Mouse (Mus musculus): ENCODE results near the gene Hsd11b1.
"Not testable (repeated sequence)": the region's sequence is repeated elsewhere in the genome, so short reads cannot be mapped to it uniquely, and the experiment has no call there.

Hsd11b1 gene

GRCm38 (mm10) chr1:193278414-193279045 lies 14.7 kb upstream of the Hsd11b1 start:
- peak; percentile 41 to 63 for DNase-seq

DNA sequence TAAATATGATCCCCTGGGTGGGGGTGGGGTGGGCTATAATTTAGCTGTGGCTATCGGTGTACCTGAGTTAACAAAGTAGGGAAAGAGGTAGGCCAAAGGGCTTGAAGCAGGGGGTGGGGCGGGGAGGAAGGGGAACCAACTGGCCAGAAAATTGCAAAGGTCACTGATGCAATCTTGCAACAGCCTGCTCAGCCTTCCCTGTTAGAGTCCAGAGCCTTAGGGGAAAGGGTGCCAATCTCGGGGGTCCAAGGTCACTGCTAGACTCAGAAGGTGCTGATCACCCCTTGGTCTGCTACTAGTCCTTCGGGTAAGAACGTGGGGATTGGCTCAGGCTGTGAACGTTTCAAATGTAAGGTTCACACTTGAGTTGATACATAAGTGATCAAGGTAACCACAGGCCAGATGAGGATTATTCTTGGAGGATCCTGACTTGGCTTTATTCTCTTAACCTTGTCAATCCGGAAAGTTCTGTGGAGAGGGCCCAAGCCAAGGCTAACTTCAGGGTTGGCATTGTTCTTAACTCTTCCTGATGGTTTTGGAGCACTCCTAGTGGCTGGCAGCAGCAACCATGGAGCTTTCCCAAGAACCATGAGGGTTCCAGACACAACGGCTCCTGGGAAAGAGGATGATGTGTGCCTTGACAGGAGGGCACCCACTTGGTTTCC lies 10.7 kb upstream of the Hsd11b1 start:
- peak; percentile 57 to 70 for DNase-seq

- DNase-seq, result peak; percentile 75 to 87
Measured at GRCm38 (mm10) chr1:193272916-193273601, 9.2 kb upstream of the Hsd11b1 start, which contains the start of gene G0s2. TSS of gene G0s2 (minus strand) at chr1:193273217.

- peak in 1 of 2 experiments; percentile 33 for DNase-seq
Measured at GRCm38 (mm10) chr1:193272137-193272915, 8.5 kb upstream of the Hsd11b1 start.

DNA sequence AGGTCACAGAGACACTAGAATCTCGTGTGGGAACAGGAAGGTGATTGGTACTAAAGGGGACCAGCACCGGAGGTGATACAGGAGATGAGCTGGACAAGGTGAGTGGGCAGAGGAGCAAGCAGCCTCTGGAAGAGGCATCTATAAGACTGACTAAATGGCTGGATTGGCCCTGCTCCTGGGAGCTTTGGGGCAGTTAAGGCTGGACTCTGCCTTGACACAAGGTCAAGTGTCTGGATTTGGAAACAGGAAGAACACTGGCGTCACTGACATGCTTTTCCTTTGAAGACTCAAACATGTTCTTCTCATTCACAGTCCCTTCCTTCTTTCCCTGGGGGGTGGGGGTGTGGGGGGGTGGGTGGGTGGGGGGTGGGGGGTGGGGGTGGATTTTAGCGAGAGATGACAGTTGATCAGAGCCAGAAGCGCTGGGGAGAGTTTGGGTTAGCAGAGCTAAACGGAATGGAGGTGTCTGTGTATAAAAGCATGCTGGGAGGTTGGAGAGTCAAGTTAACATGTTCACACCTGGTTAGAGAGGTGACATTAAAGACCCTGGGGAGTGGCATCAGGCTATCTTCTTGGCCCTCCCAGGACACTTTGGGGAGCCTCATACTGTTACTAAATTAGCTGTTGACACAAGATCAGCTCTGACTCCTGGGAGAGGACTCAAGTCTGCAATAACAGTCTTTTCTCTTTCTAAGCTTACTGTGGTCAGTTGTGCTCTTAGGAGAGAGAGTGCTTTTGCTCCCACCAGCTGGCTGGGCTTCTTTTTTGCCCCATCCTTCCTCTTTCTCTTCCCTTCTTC lies 7.3 kb upstream of the Hsd11b1 start:
- DNase-seq, result peak; percentile 21 to 35

- DNase-seq, result no peak
Measured at GRCm38 (mm10) chr1:193265734-193266133, 1.9 kb upstream of the Hsd11b1 start.

GRCm38 (mm10) chr1:193263026-193263907 lies 608 bp downstream of the Hsd11b1 start:
- peak in 1 of 2 experiments; percentile 22 for DNase-seq

- peak; percentile 46 to 79 for DNase-seq
Measured at GRCm38 (mm10) chr1:193261897-193262548, 1.9 kb downstream of the Hsd11b1 start.

- DNase-seq, result no peak
Measured at GRCm38 (mm10) chr1:193259559-193259958, 4.3 kb downstream of the Hsd11b1 start.

DNA sequence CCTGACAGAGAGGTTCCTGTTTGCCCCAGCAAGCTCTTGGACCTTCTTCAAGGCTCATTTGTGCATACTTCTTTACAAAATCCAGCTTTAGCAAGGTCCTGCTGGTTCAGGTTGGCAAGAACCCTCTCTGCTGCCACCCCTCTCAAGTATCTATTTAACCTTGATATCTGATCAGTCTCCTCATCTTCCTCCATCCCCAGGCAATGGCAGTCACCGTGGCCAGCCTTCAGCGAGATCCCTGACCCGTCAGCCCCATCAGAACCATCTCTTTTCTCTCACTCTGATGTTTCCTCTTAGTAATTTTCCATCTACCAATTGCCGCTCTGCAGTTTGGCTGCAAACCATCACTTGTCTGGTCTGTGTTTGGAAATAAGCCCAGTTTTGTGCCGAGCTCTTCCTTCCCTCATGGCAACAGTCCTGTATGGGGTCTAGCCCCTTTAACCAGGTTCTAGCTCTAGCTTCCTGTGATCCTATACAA lies 7.2 kb downstream of the Hsd11b1 start:
- no peak for DNase-seq

GRCm38 (mm10) chr1:193256289-193256577 lies 7.6 kb downstream of the Hsd11b1 start:
- no peak for DNase-seq

GRCm38 (mm10) chr1:193255488-193256288 lies 8.2 kb downstream of the Hsd11b1 start:
- peak; percentile 59 to 84 for DNase-seq

DNA sequence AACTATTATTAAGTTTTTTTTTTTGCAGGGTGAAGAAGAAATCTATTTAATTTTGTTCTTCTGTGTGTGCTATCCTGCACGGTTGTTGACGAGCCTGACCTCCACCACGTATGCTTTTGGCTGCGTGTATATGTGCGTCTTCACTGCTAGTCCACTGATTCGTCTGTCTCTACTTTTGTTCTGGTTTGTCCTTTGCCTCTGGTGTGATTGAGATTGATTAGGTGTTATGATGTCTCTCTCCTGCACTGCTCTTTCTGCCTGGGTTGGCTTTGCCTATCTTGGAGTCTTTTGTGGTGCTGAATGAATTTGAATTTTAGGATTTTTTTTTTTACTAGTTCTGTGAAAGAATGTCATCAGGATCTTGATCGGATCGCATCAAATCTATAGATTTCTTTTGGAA lies 8.8 kb downstream of the Hsd11b1 start:
- DNase-seq, result no peak

DNA sequence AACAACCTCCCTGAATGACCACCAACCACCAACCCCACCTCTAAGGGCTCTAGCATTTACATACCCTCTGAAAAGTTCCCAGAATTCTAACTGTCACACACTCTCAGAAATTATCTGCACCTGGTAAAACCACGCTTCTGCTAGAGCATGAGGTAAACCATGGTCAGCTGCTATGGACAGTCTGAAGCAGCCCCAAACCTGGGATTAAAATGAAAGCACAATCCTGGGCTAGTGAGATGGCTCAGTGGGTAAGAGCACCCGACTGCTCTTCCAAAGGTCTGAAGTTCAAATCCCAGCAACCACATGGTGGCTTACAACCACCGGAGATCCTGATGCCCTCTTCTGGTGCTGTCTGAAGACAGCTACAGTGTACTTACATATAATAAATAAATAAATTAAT lies 10.0 kb downstream of the Hsd11b1 start:
- not testable (repeated sequence) for DNase-seq

DNA sequence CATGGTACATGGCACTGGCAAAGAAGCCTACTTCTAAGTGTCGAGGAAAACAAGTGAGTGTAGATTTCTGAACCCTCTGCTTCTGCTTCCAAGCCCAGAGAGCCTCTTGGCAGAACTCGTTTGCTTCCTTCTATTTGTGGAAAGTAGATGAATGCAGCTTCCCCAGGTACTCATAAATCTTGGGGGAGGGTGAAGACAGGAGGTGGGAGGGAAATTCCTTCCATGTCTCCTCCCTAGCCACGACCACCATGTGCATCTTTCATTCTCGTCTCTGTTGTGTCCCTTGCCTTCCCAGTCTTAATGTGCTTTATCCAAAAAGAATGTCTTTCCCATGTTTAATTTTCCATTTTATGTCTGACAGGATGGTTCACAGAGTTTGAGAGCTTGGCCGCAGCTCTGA lies 11.3 kb downstream of the Hsd11b1 start:
- DNase-seq, result no peak

DNA sequence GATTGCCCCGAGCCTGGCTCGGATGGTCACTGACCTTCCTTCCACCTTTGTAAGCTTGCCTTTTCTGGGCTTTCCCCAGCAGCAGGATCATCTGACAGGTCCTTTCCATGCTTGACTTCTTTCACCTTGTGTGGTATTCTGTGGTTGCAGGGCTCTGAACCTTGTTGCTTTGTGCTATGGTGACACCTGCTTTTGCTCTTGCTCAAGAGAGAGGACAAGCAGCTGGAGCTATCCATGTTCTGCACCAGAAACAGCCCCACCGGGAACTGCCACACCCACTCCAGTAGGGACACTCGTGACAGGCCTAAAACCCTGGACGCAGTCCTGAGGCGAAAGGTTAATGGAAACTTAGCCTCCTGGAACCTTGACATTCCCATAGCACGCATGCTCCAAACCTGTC lies 12.5 kb downstream of the Hsd11b1 start:
- DNase-seq, result peak; percentile 65 to 72

GRCm38 (mm10) chr1:193250026-193250425 lies 13.8 kb downstream of the Hsd11b1 start:
- DNase-seq, result no peak

DNA sequence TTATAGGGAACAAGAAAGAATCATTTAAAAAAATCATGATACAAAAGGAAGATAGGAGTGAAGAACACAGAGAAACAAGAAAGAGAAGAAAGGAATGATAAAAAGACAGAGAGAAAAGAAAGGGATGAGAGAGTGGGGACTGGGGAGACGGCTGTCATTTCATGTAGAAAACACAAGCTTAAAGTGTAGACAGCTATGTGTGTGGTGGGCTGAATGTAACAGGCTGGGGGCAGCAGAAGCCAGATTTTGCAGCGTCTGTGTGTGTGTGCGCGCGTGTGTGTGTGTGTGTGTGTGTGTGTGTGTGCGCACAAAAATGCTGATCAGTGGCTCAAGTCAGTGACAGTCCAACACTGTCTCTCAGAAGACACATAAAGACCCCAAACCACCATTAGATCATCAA lies 19.6 kb downstream of the Hsd11b1 start:
- no peak for DNase-seq

DNA sequence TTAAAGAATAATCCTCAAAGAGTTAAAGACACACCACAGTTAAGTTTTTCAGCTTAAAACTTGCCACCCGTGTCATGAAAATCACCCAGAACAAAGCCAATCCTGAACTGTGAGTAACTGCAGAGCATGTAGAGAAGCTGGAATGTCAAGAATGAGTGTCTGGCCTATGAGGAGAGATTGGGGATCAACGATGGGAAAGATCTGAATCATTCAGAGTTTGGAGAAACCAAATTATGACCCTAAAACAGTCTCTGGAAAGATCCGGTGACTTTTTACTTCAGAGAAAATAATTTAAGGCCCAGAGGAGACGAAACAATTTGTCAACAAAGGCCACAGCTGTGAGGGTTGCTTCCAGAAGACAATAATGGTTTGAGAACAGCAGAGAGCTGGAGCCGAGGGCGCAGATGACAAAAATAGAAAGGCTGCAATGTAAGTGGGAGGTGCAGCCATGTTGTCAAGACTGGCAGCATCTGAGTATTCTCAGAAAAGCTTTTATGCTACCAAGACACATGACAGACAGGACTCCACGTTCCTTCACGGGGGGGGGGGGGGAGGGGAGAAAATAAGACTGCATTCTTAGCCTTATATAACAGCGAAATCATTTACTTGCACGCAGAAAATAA lies 20.2 kb downstream of the Hsd11b1 start:
- DNase-seq, result no peak

All from kidney, adult 8-10 months (tissue).